Mouse (Mus musculus): Measurements from ENCODE around the gene Tom1l1.

DNA sequence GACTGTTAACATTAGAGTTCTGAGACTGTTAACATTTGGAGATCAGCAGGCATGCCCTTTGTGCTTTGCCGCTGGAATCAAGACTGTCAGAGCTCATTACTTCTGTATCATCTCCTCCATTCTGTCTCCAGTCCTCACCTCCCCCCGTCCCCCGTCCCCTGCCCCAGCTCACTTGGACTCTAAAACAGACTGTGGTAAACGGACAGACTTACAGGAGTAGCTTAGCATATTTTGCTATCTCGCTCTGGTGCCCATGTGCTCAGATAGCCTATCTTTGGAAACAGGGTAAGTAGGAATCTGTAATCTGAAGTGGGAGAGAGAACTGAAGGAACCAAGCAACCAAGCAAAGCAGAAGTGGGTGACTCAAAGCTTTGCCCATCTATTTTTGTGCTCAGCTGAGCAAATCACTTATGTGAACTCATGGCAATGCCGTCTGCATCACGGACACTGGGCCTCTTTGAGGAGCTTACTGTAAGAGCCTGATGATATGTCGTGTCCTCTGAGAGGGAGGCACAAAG is 10.3 kb downstream of the Tom1l1 start:
- TF ChIP-seq POLR2A (IDR thresholded peaks at IDR 0.05; ENCODE audit: control insufficient read depth, extremely low read depth, insufficient read depth, low read length, poor library complexity) (no peak), CTCF (IDR thresholded peaks at IDR 0.05; ENCODE audit: borderline replicate concordance, control insufficient read depth, extremely low read depth, insufficient read depth, low read length, poor library complexity) (no peak)
